In genomic region chr6:42391796-42392330, GRCm38 (mm10) we compare ENCODE assay signal across 19 mouse cellular contexts. TPM values are rescaled to one million over a fixed set of nuclear protein-coding genes. Genes with fewer than 3 reads are reported as not detected.
DNase-seq lines count a peak whose midpoint lies in the region; ATAC-seq and TF ChIP-seq lines count a peak whose summit lies in the region.
"Had no signal": no experiment of that assay in that cellular context is flagged by ENCODE, and none has a peak within 500 bp of the region (broad histone marks: within the 10 kb centered on the region; RNA-seq: fewer than 3 reads in every experiment).

No protein-coding gene starts in this region.

- no peaks in the 10 kb centered on the region for H3K9me3 ChIP-seq in heart, embryonic 15.5 days (replicated peaks)
- no peaks in the 10 kb centered on the region for H3K9me3 ChIP-seq in liver, postnatal 0 days (ENCODE audit: low read length)
- H3K9me3 ChIP-seq: forebrain, embryonic 13.5 days; limb, embryonic 13.5 days had no signal

- 32% methylated on average over 2 of the region's 2 CpGs for WGBS in heart, embryonic 15.5 days
- 37% methylated on average over 2 of the region's 2 CpGs for WGBS in liver, postnatal 0 days (ENCODE audit: insufficient replicate concordance)

- no peaks in the 10 kb centered on the region for H3K79me2 ChIP-seq in myocyte (ENCODE audit: control insufficient read depth, insufficient read depth)

- TF ChIP-seq POLR2A in myocyte (IDR thresholded peaks at IDR 0.05; ENCODE audit: insufficient read length, low read depth): no peak

- H3K4me2 ChIP-seq in heart, embryonic 15.5 days: no peak overlapping the region
- H3K4me2 ChIP-seq in liver, postnatal 0 days (ENCODE audit: low read depth, low read length): no peak overlapping the region
- H3K4me2 ChIP-seq in myocyte (ENCODE audit: low read depth): peak overlapping the region; percentile 56
- H3K4me2 ChIP-seq: forebrain, embryonic 13.5 days; limb, embryonic 13.5 days had no signal

- TF ChIP-seq EP300 in liver, postnatal 0 days (IDR thresholded peaks at IDR 0.05; ENCODE audit: low read depth): no peak

- peaks cover 16% of the 10 kb centered on the region for H3K4me1 ChIP-seq in heart, embryonic 15.5 days (replicated peaks)
- H3K4me1 ChIP-seq in liver, postnatal 0 days (ENCODE audit: insufficient read depth): peaks cover 8% of the 10 kb centered on the region
- H3K4me1 ChIP-seq: forebrain, embryonic 13.5 days had no signal

- no peak overlapping the region for H3K9ac ChIP-seq in heart, embryonic 15.5 days
- H3K9ac ChIP-seq in liver, postnatal 0 days (replicated peaks): no peak overlapping the region
- H3K9ac ChIP-seq: forebrain, embryonic 13.5 days; limb, embryonic 13.5 days had no signal

- TF ChIP-seq CTCF in liver, postnatal 0 days (IDR thresholded peaks at IDR 0.05; ENCODE audit: low read depth): no peak

- no peak for DNase-seq in heart, adult 18-20 months
- DNase-seq in liver, postnatal 0 days: no peak
- DNase-seq in liver: no peak
- no peak for DNase-seq in urinary bladder, adult 2 months (ENCODE audit: low spot score)
- DNase-seq: adrenal gland, postnatal 36 days; right cerebral cortex, adult 18-20 months; spleen, adult 18-20 months; thymus, postnatal 4 days had no signal

- H3ac ChIP-seq in myocyte (ENCODE audit: control insufficient read depth, insufficient read length): no peak overlapping the region

- no peaks in the 10 kb centered on the region for H3K27me3 ChIP-seq in heart, embryonic 15.5 days
- no peaks in the 10 kb centered on the region for H3K27me3 ChIP-seq in liver, postnatal 0 days (ENCODE audit: insufficient read depth, low read length)
- no peaks in the 10 kb centered on the region for H3K27me3 ChIP-seq in myocyte (ENCODE audit: control insufficient read depth, insufficient read depth, insufficient read length)
- H3K27me3 ChIP-seq: forebrain, embryonic 13.5 days; limb, embryonic 13.5 days had no signal

- peak overlapping the region; percentile 34; the same call in 1 of the 2 replicates for H3K27ac ChIP-seq in heart, embryonic 15.5 days
- peak overlapping the region; percentile 44; the same call in 1 of the 2 replicates for H3K27ac ChIP-seq in liver, postnatal 0 days (ENCODE audit: low read depth)
- H3K27ac ChIP-seq: forebrain, embryonic 13.5 days; hindbrain, postnatal 0 days; limb, embryonic 13.5 days; macrophage had no signal

- 0 out of 2 replicates have a peak, but pooled peaks have one; percentile 31 for ATAC-seq in heart, embryonic 15.5 days (replicated peaks; ENCODE audit: insufficient number of reproducible peaks, insufficient read depth, low FRiP score, low read depth)
- ATAC-seq in liver, postnatal 0 days: no peak
- ATAC-seq in hematopoietic stem cell, adult 5-6 weeks (replicated peaks in 1 of 2; ENCODE audit: insufficient read depth in 1 of 2, low FRiP score in 2 of 2, low TSS enrichment in 1 of 2, low read depth in 1 of 2, poor library complexity in 2 of 2, severe bottlenecking in 2 of 2): peak; percentile 36 to 44
- ATAC-seq: CD4-positive, CD25-positive, alpha-beta regulatory T cell, adult 4 months; forebrain, embryonic 13.5 days; hindbrain, postnatal 0 days had no signal

- H3K36me3 ChIP-seq in heart, embryonic 15.5 days: no peaks in the 10 kb centered on the region
- H3K36me3 ChIP-seq in liver, postnatal 0 days (replicated peaks; ENCODE audit: insufficient read depth, low read length): no peaks in the 10 kb centered on the region
- no peaks in the 10 kb centered on the region for H3K36me3 ChIP-seq in myocyte (ENCODE audit: control insufficient read depth, insufficient read depth)
- H3K36me3 ChIP-seq: limb, embryonic 13.5 days had no signal

- no peak overlapping the region for H3K4me3 ChIP-seq in heart, embryonic 15.5 days
- no peak overlapping the region for H3K4me3 ChIP-seq in liver, postnatal 0 days (ENCODE audit: low read depth, low read length)
- no peak overlapping the region for H3K4me3 ChIP-seq in myocyte
- H3K4me3 ChIP-seq: forebrain, embryonic 13.5 days; limb, embryonic 13.5 days had no signal

TF ChIP-seq in myocyte, 11 proteins besides CTCF, POLR2A, EP300 and RAD21:
- TF ChIP-seq MYOD1 (IDR thresholded peaks at IDR 0.05; ENCODE audit: control insufficient read depth in 1 of 3, insufficient read length in 2 of 3, low read depth in 2 of 3): peak in 2 of 3 experiments; percentile 25 to 47
- TF ChIP-seq POLR2AphosphoS2 (IDR thresholded peaks at IDR 0.05; ENCODE audit: insufficient read length, low read depth): no peak
TF ChIP-seq in myocyte: peak in this region for 1.

RNA-seq across cellular contexts. Expression of gene Tas2r143, which starts 8.2 kb away (rescaled TPM):
- not detected in 2 replicates for polyA plus RNA-seq in heart, embryonic 15.5 days (2015; fragmentation: Nextera tagmentation; extraction: Ambion mirVana)
- not detected for total RNA-seq in heart, adult 18-20 months (2021)
- not detected in 2 replicates for polyA plus RNA-seq in liver, postnatal 0 days (2015; fragmentation: Nextera tagmentation; extraction: Ambion mirVana)
- not detected in 2 replicates for total RNA-seq in hematopoietic stem cell, adult 5-6 weeks (2017)
- polyA plus RNA-seq in myocyte (2012; fragmentation: generic; extraction: Trizol): not detected
- 0.47 and 0.49 TPM in 2 replicates for polyA plus RNA-seq in urinary bladder, adult 2 months (2012; rRNA removed)
- total RNA-seq: hindbrain, postnatal 0 days; layer of hippocampus, adult 18-20 months; left cerebral cortex, adult 8-10 months had no signal
- polyA plus RNA-seq: CD4-positive, CD25-positive, alpha-beta regulatory T cell, adult 4 months; forebrain, embryonic 13.5 days; hindbrain, postnatal 0 days; limb, embryonic 13.5 days; macrophage had no signal

RNA-seq across cellular contexts. Expression of gene Tas2r135, which starts 13.4 kb away (rescaled TPM):
- polyA plus RNA-seq in heart, embryonic 15.5 days (2015; fragmentation: Nextera tagmentation; extraction: Ambion mirVana): not detected in 2 replicates
- total RNA-seq in heart, adult 18-20 months (2021): not detected
- not detected in 2 replicates for polyA plus RNA-seq in liver, postnatal 0 days (2015; fragmentation: Nextera tagmentation; extraction: Ambion mirVana)
- total RNA-seq in hematopoietic stem cell, adult 5-6 weeks (2017): not detected in 2 replicates
- not detected for polyA plus RNA-seq in myocyte (2012; fragmentation: generic; extraction: Trizol)
- 0.30 and 0.37 TPM in 2 replicates for polyA plus RNA-seq in urinary bladder, adult 2 months (2012; rRNA removed)
- total RNA-seq: hindbrain, postnatal 0 days; layer of hippocampus, adult 18-20 months; left cerebral cortex, adult 8-10 months had no signal
- polyA plus RNA-seq: CD4-positive, CD25-positive, alpha-beta regulatory T cell, adult 4 months; forebrain, embryonic 13.5 days; gonadal fat pad, adult 2 months; hindbrain, postnatal 0 days; limb, embryonic 13.5 days; macrophage had no signal

RNA-seq across cellular contexts. Expression of gene Epha1, which starts 18.8 kb away (rescaled TPM):
- 2.2 and 4.3 TPM in 2 replicates for polyA plus RNA-seq in heart, embryonic 15.5 days (2015; fragmentation: Nextera tagmentation; extraction: Ambion mirVana)
- total RNA-seq in heart, adult 18-20 months (2021): under 1 TPM; 0.20 to 0.26 TPM
- 16.8 and 18.7 TPM in 2 replicates for polyA plus RNA-seq in liver, postnatal 0 days (2015; fragmentation: Nextera tagmentation; extraction: Ambion mirVana)
- total RNA-seq in hematopoietic stem cell, adult 5-6 weeks (2017): 0.56 and 0.84 TPM in 2 replicates
- 6.3 TPM for polyA plus RNA-seq in myocyte (2012; fragmentation: generic; extraction: Trizol)
- 27.6 and 33.6 TPM in 2 replicates for polyA plus RNA-seq in urinary bladder, adult 2 months (2012; rRNA removed)
- polyA plus RNA-seq: macrophage had no signal

RNA-seq across cellular contexts. Expression of gene Zyx, which starts 42.4 kb away (rescaled TPM):
- polyA plus RNA-seq in heart, embryonic 15.5 days (2015; fragmentation: Nextera tagmentation; extraction: Ambion mirVana): 136 and 173 TPM in 2 replicates
- total RNA-seq in heart, adult 18-20 months (2021): 10 to 100 TPM; 50.2 to 51.8 TPM
- 55.3 and 57.8 TPM in 2 replicates for polyA plus RNA-seq in liver, postnatal 0 days (2015; fragmentation: Nextera tagmentation; extraction: Ambion mirVana)
- total RNA-seq in hematopoietic stem cell, adult 5-6 weeks (2017): 71.2 and 71.8 TPM in 2 replicates
- 467 TPM for polyA plus RNA-seq in myocyte (2012; fragmentation: generic; extraction: Trizol)
- polyA plus RNA-seq in urinary bladder, adult 2 months (2012; rRNA removed): 124 and 140 TPM in 2 replicates

RNA-seq across cellular contexts. Expression of gene Tas2r126, which starts 42.5 kb away (rescaled TPM):
- not detected in 2 replicates for polyA plus RNA-seq in heart, embryonic 15.5 days (2015; fragmentation: Nextera tagmentation; extraction: Ambion mirVana)
- total RNA-seq in heart, adult 18-20 months (2021): not detected
- not detected in 2 replicates for polyA plus RNA-seq in liver, postnatal 0 days (2015; fragmentation: Nextera tagmentation; extraction: Ambion mirVana)
- total RNA-seq in hematopoietic stem cell, adult 5-6 weeks (2017): not detected in 2 replicates
- not detected for polyA plus RNA-seq in myocyte (2012; fragmentation: generic; extraction: Trizol)
- polyA plus RNA-seq in urinary bladder, adult 2 months (2012; rRNA removed): not detected in 2 replicates
- total RNA-seq: hindbrain, postnatal 0 days; layer of hippocampus, adult 18-20 months; left cerebral cortex, adult 8-10 months had no signal
- polyA plus RNA-seq: CD4-positive, CD25-positive, alpha-beta regulatory T cell, adult 4 months; forebrain, embryonic 13.5 days; gonadal fat pad, adult 2 months; hindbrain, postnatal 0 days; limb, embryonic 13.5 days; macrophage had no signal
